Mouse (Mus musculus) liver, postnatal 0 days (tissue): Measurements from ENCODE around the gene Dnajc6. TPM values are rescaled to one million over a fixed set of nuclear protein-coding genes. Genes with fewer than 3 reads are reported as not detected.

Source experiments
- ATAC-seq: fragments of 200-750 bp; cut with Nextera tagmentation; 2 replicates; pipeline ENCODE4 v1.8.0; 2017; ENCODE audit warnings: mild to moderate bottlenecking, moderate library complexity
- DNase-seq: peaks from one replicate; pipeline ENCODE4 v3.0.0-alpha.2; 2016
- H3K27ac ChIP-seq: fragments of 300-500 bp; sonication (generic); 2 replicates; pipeline ENCODE4 v1.5.1; 2014; ENCODE audit warnings: antibody characterized with exemption, moderate library complexity, mild to moderate bottlenecking, low read depth
- H3K27me3 ChIP-seq: fragments of 300-500 bp; sonication (generic); 2 replicates; pipeline ENCODE4 v1.6.1; 2014; ENCODE audit warnings: low read length, control low read depth, mixed read lengths; ENCODE audit not compliant: insufficient read depth
- H3K36me3 ChIP-seq: fragments of 300-500 bp; sonication (generic); replicated peaks from 2 replicates; pipeline ENCODE4 v1.6.1; 2014; ENCODE audit warnings: mild to moderate bottlenecking, control low read depth, low read length, moderate library complexity, mixed read lengths; ENCODE audit not compliant: insufficient read depth
- H3K4me1 ChIP-seq: fragments of 300-500 bp; sonication (generic); 2 replicates; pipeline ENCODE4 v1.6.1; 2014; ENCODE audit warnings: antibody characterized with exemption, mild to moderate bottlenecking, control low read depth; ENCODE audit not compliant: insufficient read depth
- H3K4me2 ChIP-seq: fragments of 300-500 bp; sonication (generic); 2 replicates; pipeline ENCODE4 v1.6.1; 2014; ENCODE audit warnings: low read depth, mild to moderate bottlenecking, low read length, moderate library complexity, mixed read lengths
- H3K4me3 ChIP-seq: fragments of 300-500 bp; sonication (generic); 2 replicates; pipeline ENCODE4 v1.5.1; 2014; ENCODE audit warnings: low read depth, low read length
- H3K9ac ChIP-seq: fragments of 300-500 bp; sonication (generic); replicated peaks from 2 replicates; pipeline ENCODE4 v1.6.1; 2014; ENCODE audit warnings: mild to moderate bottlenecking, moderate library complexity
- H3K9me3 ChIP-seq: fragments of 300-500 bp; sonication (generic); 2 replicates; pipeline ENCODE4 v1.6.1; 2016; ENCODE audit warnings: mild to moderate bottlenecking, control low read depth, low read length, mixed read lengths
- CTCF ChIP-seq: sonication (generic); IDR thresholded peaks from 2 replicates; pipeline ENCODE4 v1.5.1; 2016; ENCODE audit warnings: antibody characterized with exemption, low read depth
- EP300 ChIP-seq: IDR thresholded peaks from 2 replicates; pipeline ENCODE4 v1.6.1; 2016; ENCODE audit warnings: antibody characterized with exemption, low read depth, mild to moderate bottlenecking
- WGBS: fragments of 180-500 bp; shearing (Covaris S2); extraction: QIAGEN DNeasy Blood & Tissue Kit; methylation state at CpG from one replicate; pipeline ENCODE4 v1.1.7; 2014; ENCODE audit not compliant: insufficient replicate concordance; 5-methylcytosine and 5-hydroxymethylcytosine counted together
- polyA plus RNA-seq: library from polyadenylated mRNA; unstranded; fragments of >200 nt; fragmentation: Nextera tagmentation; extraction: Ambion mirVana; gene quantifications from 2 replicates; pipeline ENCODE4 v1.2.1, GENCODE M21; 2015

The Dnajc6 gene
- polyA plus RNA-seq, 1 experiment from 2014 or later: 0.16 TPM

DNA sequence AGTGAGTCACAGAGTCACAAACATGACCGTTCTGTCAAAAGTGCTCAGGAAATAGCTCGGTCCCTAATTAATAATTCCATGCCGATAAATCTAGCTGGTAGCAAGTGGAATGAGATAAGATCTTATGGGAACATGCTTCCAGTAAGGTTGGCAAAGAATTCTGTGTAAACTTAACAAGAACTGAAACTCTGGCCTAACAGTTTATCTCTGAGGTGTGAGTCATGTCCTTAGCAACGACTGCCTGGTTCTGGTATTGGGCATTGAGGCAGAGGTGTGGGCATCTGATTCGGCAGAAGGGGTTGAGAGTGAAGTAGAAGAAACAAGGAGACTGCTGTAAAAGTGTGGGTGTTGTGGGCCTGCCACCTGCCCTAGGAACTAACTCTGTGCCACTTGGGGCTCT, 173.4 kb downstream of the Dnajc6 start:
- Histone ChIP-seq H3K36me3 (no peaks in the 10 kb centered on the region), H3K4me2 (no peak overlapping the region), H3K4me3 (no peak overlapping the region), H3K9ac (no peak overlapping the region), H3K27me3 (no peaks in the 10 kb centered on the region), H3K4me1 (no peaks in the 10 kb centered on the region), H3K9me3 (0 out of 2 replicates have a peak, but pooled peaks cover 2% of the 10 kb centered on the region), H3K27ac (no peak overlapping the region)
- no peak for ATAC-seq
- 76% methylated on average over 5 of the region's 5 CpGs for WGBS
- TF ChIP-seq CTCF (no peak), EP300 (no peak)
- DNase-seq: no peak

DNA sequence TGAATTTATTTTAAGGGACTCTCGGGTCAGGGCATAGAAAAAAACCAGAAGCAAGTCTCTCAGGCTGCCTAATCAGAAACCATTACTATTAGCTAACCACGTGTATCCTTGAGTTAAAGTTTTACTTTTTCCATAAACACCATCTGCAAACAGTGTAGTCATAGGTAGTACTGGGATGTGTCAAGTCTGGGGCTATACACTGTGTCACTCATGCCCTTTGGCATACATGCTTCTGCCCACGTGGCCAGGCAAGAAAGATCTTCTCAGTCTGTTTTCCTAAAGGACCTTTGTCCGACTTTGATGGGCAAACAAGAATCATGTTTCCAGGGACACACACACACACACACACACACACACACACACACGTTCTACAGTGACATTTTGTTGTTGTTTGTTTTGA, 178.3 kb downstream of the Dnajc6 start:
- Histone ChIP-seq H3K9me3 (no peaks in the 10 kb centered on the region), H3K4me3 (no peak overlapping the region), H3K4me2 (no peak overlapping the region), H3K9ac (no peak overlapping the region), H3K27me3 (no peaks in the 10 kb centered on the region), H3K36me3 (no peaks in the 10 kb centered on the region), H3K27ac (peak overlapping the region; percentile 95), H3K4me1 (peaks cover 10% of the 10 kb centered on the region)
- ATAC-seq (peak; percentile 99), DNase-seq (peak; percentile 75)
- 47% methylated on average over 5 of the region's 5 CpGs for WGBS
- TF ChIP-seq CTCF (no peak), EP300 (peak; percentile 71; the same call in 1 of the 2 replicates)

DNA sequence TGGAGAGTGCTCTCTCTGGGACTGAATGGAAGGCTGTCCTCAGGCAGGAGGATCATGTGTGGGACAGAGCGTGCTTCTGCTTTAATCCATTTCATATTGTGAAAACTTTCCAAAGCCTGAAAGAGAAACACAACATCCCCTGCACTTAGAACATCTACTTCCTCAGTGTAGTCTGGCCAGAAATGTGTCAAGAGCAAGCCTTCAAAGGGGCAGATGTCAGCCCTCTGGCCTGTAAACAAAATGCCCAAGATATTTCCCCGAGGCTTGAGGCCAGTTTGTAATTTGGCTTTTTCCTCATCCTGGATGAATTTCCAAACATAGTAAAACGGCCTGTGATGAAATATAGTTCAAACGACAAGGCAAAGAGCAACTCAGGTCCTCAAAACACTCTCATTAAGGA, 179.3 kb downstream of the Dnajc6 start:
- TF ChIP-seq CTCF: no peak
- TF ChIP-seq EP300: peak; percentile 75
- Histone ChIP-seq H3K4me2 (no peak overlapping the region), H3K4me3 (no peak overlapping the region), H3K9me3 (no peaks in the 10 kb centered on the region), H3K9ac (no peak overlapping the region), H3K36me3 (no peaks in the 10 kb centered on the region), H3K27ac (peak overlapping the region; percentile 95), H3K4me1 (peaks cover 10% of the 10 kb centered on the region), H3K27me3 (no peaks in the 10 kb centered on the region)
- ATAC-seq (peak; percentile 21), DNase-seq (no peak)
- WGBS: 42% methylated on average over 4 of the region's 4 CpGs

DNA sequence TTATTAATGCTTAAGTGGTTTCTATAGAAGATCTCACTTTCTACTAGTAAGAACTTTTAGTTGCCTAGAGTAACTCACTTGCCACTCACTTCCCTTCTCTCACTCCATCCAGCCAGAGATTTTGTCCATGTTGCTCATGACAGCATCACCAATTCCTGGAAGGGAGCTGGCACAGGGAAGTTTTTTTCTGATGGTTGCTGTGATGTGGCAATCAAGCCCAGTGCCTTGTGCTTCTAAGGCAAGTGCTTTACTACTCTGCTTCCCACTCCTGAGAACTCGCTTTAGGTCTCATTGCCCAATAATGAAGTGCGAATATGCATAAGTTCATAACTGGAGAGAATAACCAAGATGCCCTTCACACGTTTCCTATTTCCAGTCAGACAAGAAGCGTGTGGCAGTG, 186.2 kb downstream of the Dnajc6 start:
- Histone ChIP-seq H3K9me3 (no peaks in the 10 kb centered on the region), H3K27ac (no peak overlapping the region), H3K4me3 (no peak overlapping the region), H3K9ac (no peak overlapping the region), H3K4me2 (no peak overlapping the region), H3K36me3 (no peaks in the 10 kb centered on the region), H3K4me1 (peaks cover 3% of the 10 kb centered on the region; the same call in 1 of the 2 replicates), H3K27me3 (no peaks in the 10 kb centered on the region)
- no peak for DNase-seq
- peak; percentile 52 for ATAC-seq
- TF ChIP-seq CTCF (no peak), EP300 (no peak)
- WGBS: 78% methylated on average over 4 of the region's 4 CpGs

DNA sequence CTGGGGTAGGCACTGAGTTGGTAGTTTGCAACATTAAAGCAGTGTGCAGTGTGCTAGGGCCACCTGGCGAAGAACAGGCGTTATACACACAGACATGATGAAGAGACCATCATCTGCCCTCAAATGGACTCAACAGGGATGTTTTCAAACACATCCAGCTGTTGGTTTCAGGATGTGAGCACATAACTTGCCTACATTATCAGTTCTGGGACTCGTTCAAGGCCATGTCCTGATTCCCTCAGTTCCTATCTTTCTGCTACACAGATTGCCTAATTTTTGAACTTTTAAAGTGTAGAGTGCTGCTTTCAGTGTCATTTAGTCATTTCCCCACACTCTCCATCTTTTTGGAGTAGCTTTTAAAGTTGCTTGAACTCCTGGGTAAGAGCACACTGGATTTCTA, 186.6 kb downstream of the Dnajc6 start:
- Histone ChIP-seq H3K4me1 (peaks cover 3% of the 10 kb centered on the region; the same call in 1 of the 2 replicates), H3K36me3 (no peaks in the 10 kb centered on the region), H3K27ac (no peak overlapping the region), H3K27me3 (no peaks in the 10 kb centered on the region), H3K9me3 (no peaks in the 10 kb centered on the region), H3K4me2 (no peak overlapping the region), H3K4me3 (no peak overlapping the region), H3K9ac (no peak overlapping the region)
- 58% methylated on average over 3 of the region's 3 CpGs for WGBS
- ATAC-seq (peak; percentile 77), DNase-seq (no peak)
- peak; percentile 58 for TF ChIP-seq EP300
- peak; percentile 35; the same call in 1 of the 2 replicates for TF ChIP-seq CTCF

DNA sequence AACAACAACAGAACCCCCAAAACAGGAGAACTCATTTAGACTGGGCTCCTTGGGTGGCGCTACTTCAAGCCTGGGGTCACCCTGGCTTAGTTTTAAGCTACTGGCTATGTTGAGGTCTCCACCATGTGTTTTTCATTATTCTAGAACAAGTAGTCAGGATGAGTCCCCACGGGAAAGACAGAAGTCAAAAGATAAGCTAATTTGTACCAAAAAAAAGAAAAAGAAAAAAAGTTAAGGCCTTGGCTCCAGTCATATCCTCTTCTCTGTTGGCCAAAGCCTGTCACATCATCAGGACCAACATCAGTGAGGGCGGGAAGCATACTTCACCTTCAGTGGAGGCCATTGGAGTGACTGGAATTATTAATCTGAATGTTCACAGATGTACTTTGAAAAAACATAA, 188.4 kb downstream of the Dnajc6 start:
- Histone ChIP-seq H3K9me3 (no peaks in the 10 kb centered on the region), H3K27me3 (no peaks in the 10 kb centered on the region), H3K4me2 (no peak overlapping the region), H3K9ac (no peak overlapping the region), H3K4me1 (peaks cover 3% of the 10 kb centered on the region; the same call in 1 of the 2 replicates), H3K4me3 (no peak overlapping the region), H3K27ac (no peak overlapping the region), H3K36me3 (no peaks in the 10 kb centered on the region)
- 71% methylated on average over 3 of the region's 3 CpGs for WGBS
- ATAC-seq: no peak
- TF ChIP-seq CTCF: no peak
- TF ChIP-seq EP300: no peak
- no peak for DNase-seq
